8 mouse cellular contexts compared by ENCODE assay signal in the genomic region with DNA sequence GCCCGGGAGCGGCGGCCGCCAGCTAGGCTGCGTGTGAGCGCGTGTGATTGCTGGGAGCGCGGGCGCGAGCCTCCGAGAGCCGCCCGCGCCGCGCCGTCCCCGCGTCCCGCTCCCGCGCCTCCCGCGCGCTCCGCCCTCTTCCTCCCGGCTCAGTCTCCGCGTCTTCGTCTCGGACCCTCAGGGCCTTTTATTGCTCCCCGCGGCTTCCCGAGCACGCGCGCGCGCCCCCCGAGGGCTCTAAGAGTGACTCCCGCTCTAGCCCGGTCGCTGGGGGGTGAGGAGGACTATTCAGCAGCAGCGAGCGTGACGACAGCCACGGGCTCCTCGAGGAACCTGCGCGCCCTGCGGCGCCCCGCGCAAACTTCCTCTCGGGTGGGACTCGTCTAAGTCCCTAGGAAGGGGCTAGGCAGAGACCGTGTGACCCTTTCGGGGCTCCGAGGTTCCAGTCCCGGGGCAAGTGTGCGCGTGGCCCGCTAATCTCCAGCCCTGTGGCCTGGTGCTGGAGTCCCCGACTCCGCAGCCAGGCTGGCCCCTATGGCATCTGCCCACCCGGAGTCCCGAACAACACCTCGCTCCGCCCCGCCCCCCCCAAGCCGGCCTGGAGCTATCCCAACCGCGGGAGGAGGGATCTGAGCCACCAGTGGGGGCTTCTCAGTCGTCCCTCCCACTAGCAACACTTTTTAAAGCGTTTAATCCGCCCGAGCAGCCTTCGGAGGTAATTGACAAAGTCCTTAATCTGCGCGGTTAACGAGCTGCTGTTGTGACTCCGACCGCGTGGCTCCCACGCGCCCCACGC. TPM values are rescaled to one million over a fixed set of nuclear protein-coding genes. Genes with fewer than 3 reads are reported as not detected.
DNase-seq lines count a peak whose midpoint lies in the region; ATAC-seq and TF ChIP-seq lines count a peak whose summit lies in the region.

A gene (minus strand): TSS at position 110 of the 796 bp plus-strand sequence.

- no peak for TF ChIP-seq CTCF in ES-Bruce4 (IDR thresholded peaks at IDR 0.05; ENCODE audit: low read depth, low read length)

- 1% methylated on average over 81 of the region's 88 CpGs for WGBS in kidney, embryonic 15.5 days
- WGBS in embryonic facial prominence, embryonic 10.5 days = under 1% methylated on average over 88 of the region's 88 CpGs
- WGBS in intestine, embryonic 14.5 days = under 1% methylated on average over 88 of the region's 88 CpGs
- under 1% methylated on average over 67 of the region's 88 CpGs for WGBS in midbrain, embryonic 16.5 days

- no peak for TF ChIP-seq POLR2A in ES-Bruce4 (IDR thresholded peaks at IDR 0.05; ENCODE audit: insufficient read depth, low read length)

- no peak for DNase-seq in kidney, adult 18-20 months
- DNase-seq in embryonic facial prominence, embryonic 10.5 days (ENCODE audit: low spot score) = peak; percentile 58
- peak; percentile 76 for DNase-seq in intestine, embryonic 14.5 days (ENCODE audit: low spot score)

- H3K36me3 ChIP-seq in kidney, embryonic 15.5 days = no peaks in the 10 kb centered on the region
- H3K36me3 ChIP-seq in ES-Bruce4 (ENCODE audit: control insufficient read depth, insufficient read depth, low read length, poor library complexity, severe bottlenecking) = no peaks in the 10 kb centered on the region
- H3K36me3 ChIP-seq in embryonic facial prominence, embryonic 10.5 days (replicated peaks) = no peaks in the 10 kb centered on the region
- H3K36me3 ChIP-seq in intestine, embryonic 14.5 days (ENCODE audit: control insufficient read depth, insufficient read depth, low read length) = no peaks in the 10 kb centered on the region
- H3K36me3 ChIP-seq in midbrain, embryonic 16.5 days (ENCODE audit: control insufficient read depth, insufficient read depth, low read length) = no peaks in the 10 kb centered on the region

- H3K9me3 ChIP-seq in kidney, embryonic 15.5 days (replicated peaks) = no peaks in the 10 kb centered on the region
- no peaks in the 10 kb centered on the region for H3K9me3 ChIP-seq in ES-Bruce4 (replicated peaks; ENCODE audit: control insufficient read depth, insufficient read depth, low read length, poor library complexity, severe bottlenecking)
- no peaks in the 10 kb centered on the region for H3K9me3 ChIP-seq in embryonic facial prominence, embryonic 10.5 days
- H3K9me3 ChIP-seq in intestine, embryonic 14.5 days (ENCODE audit: control insufficient read depth, low read length) = no peaks in the 10 kb centered on the region
- no peaks in the 10 kb centered on the region for H3K9me3 ChIP-seq in midbrain, embryonic 16.5 days (replicated peaks; ENCODE audit: control insufficient read depth, low read length, poor library complexity, severe bottlenecking)

- peaks cover 61% of the 10 kb centered on the region for H3K27me3 ChIP-seq in kidney, embryonic 15.5 days
- peaks cover 11% of the 10 kb centered on the region for H3K27me3 ChIP-seq in ES-Bruce4 (ENCODE audit: control insufficient read depth, insufficient read depth, low read length, poor library complexity, severe bottlenecking)
- peaks cover 78% of the 10 kb centered on the region for H3K27me3 ChIP-seq in embryonic facial prominence, embryonic 10.5 days (replicated peaks; ENCODE audit: low read depth, poor library complexity, severe bottlenecking)
- peaks cover 48% of the 10 kb centered on the region for H3K27me3 ChIP-seq in intestine, embryonic 14.5 days (replicated peaks; ENCODE audit: control insufficient read depth, insufficient read depth, low read length)
- peaks cover 15% of the 10 kb centered on the region for H3K27me3 ChIP-seq in midbrain, embryonic 16.5 days (ENCODE audit: control insufficient read depth, insufficient read depth, low read depth, low read length)

- H3K4me3 ChIP-seq in kidney, embryonic 15.5 days (replicated peaks) = peak within 1 kb of the TSS; percentile 55
- peak within 1 kb of the TSS; percentile 74 for H3K4me3 ChIP-seq in ES-Bruce4 (ENCODE audit: low read depth, low read length)
- H3K4me3 ChIP-seq in embryonic facial prominence, embryonic 10.5 days = peak within 1 kb of the TSS; percentile 62
- peak within 1 kb of the TSS; percentile 53 for H3K4me3 ChIP-seq in intestine, embryonic 14.5 days (ENCODE audit: low read depth, low read length)
- peak within 1 kb of the TSS; percentile 61 for H3K4me3 ChIP-seq in midbrain, embryonic 16.5 days (ENCODE audit: low read depth, low read length)

- H3K4me1 ChIP-seq in kidney, embryonic 15.5 days = peaks cover 36% of the 10 kb centered on the region
- H3K4me1 ChIP-seq in ES-Bruce4 (ENCODE audit: control insufficient read depth, insufficient read depth, low read length) = no peaks in the 10 kb centered on the region
- H3K4me1 ChIP-seq in embryonic facial prominence, embryonic 10.5 days = peaks cover 51% of the 10 kb centered on the region
- H3K4me1 ChIP-seq in intestine, embryonic 14.5 days (replicated peaks; ENCODE audit: control insufficient read depth, insufficient read depth, low read length) = peaks cover 13% of the 10 kb centered on the region; the same call in 1 of the 2 replicates
- H3K4me1 ChIP-seq in midbrain, embryonic 16.5 days (ENCODE audit: control insufficient read depth, insufficient read depth, low read length) = peaks cover 16% of the 10 kb centered on the region; the same call in 1 of the 2 replicates

- H3K4me2 ChIP-seq in kidney, embryonic 15.5 days = peak within 1 kb of the TSS; percentile 96
- peak within 1 kb of the TSS; percentile 97 for H3K4me2 ChIP-seq in intestine, embryonic 14.5 days (ENCODE audit: low read length)
- peak within 1 kb of the TSS; percentile 96 for H3K4me2 ChIP-seq in midbrain, embryonic 16.5 days (ENCODE audit: low read length)

- no peak for TF ChIP-seq EP300 in ES-Bruce4 (IDR thresholded peaks at IDR 0.05; ENCODE audit: insufficient read depth, low read depth, low read length)

- H3K27ac ChIP-seq in kidney, embryonic 15.5 days = no peak within 1 kb of the TSS
- no peak within 1 kb of the TSS for H3K27ac ChIP-seq in ES-Bruce4 (ENCODE audit: insufficient read depth, low read length)
- H3K27ac ChIP-seq in embryonic facial prominence, embryonic 10.5 days (replicated peaks) = peak within 1 kb of the TSS; percentile 48
- no peak within 1 kb of the TSS for H3K27ac ChIP-seq in intestine, embryonic 14.5 days (ENCODE audit: low read depth)
- peak within 1 kb of the TSS; percentile 33; the same call in 1 of the 2 replicates for H3K27ac ChIP-seq in midbrain, embryonic 16.5 days (ENCODE audit: low read length)

- peak within 1 kb of the TSS; percentile 55 for H3K9ac ChIP-seq in kidney, embryonic 15.5 days
- H3K9ac ChIP-seq in ES-Bruce4 (ENCODE audit: low read depth, poor library complexity, severe bottlenecking) = peak within 1 kb of the TSS; percentile 65
- H3K9ac ChIP-seq in intestine, embryonic 14.5 days (ENCODE audit: low read length) = peak within 1 kb of the TSS; percentile 5; the same call in 1 of the 2 replicates
- H3K9ac ChIP-seq in midbrain, embryonic 16.5 days (ENCODE audit: low read depth, low read length) = peak within 1 kb of the TSS; percentile 76

- ATAC-seq in kidney, embryonic 15.5 days (replicated peaks; ENCODE audit: low FRiP score) = 0 out of 2 replicates have a peak, but pooled peaks have one; percentile 33
- no peak for ATAC-seq in intestine, embryonic 14.5 days (replicated peaks; ENCODE audit: low FRiP score, low TSS enrichment, low read depth)
- peak; percentile 40 for ATAC-seq in midbrain, embryonic 16.5 days
- no peak for ATAC-seq in megakaryocyte progenitor cell, adult 5-6 weeks (replicated peaks; ENCODE audit: poor library complexity)
- ATAC-seq in megakaryocyte-erythroid progenitor cell, adult 5-6 weeks (replicated peaks; ENCODE audit: low FRiP score, low TSS enrichment, poor library complexity, severe bottlenecking) = no peak

RNA-seq across cellular contexts. Expression of the gene that starts here (rescaled TPM):
- polyA plus RNA-seq in kidney, embryonic 15.5 days (2015; fragmentation: Nextera tagmentation; extraction: Ambion mirVana) = 1.2 and 1.6 TPM in 2 replicates
- polyA plus RNA-seq in ES-Bruce4 (2011; ENCODE audit: insufficient read depth, insufficient read length, low read depth, missing spikeins) = not detected in 2 replicates
- polyA plus RNA-seq in embryonic facial prominence, embryonic 10.5 days (2016; fragmentation: Nextera tagmentation; extraction: Ambion mirVana) = 0.17 and 0.35 TPM in 2 replicates
- polyA plus RNA-seq in intestine, embryonic 14.5 days (2014; fragmentation: Nextera tagmentation; extraction: Ambion mirVana) = 0.43 and 0.46 TPM in 2 replicates
- 16.4 and 20.9 TPM in 2 replicates for polyA plus RNA-seq in midbrain, embryonic 16.5 days (2015; fragmentation: Nextera tagmentation; extraction: Ambion mirVana)
- total RNA-seq in megakaryocyte progenitor cell, adult 5-6 weeks (2015) = not detected in 2 replicates
- total RNA-seq in megakaryocyte progenitor cell, adult 5-6 weeks (2017) = not detected in 2 replicates
- not detected in 2 replicates for total RNA-seq in megakaryocyte-erythroid progenitor cell, adult 5-6 weeks (2014; fragmentation: Nextera tagmentation)
- total RNA-seq in megakaryocyte-erythroid progenitor cell, adult 5-6 weeks (2017) = not detected in 2 replicates

Comparison
In these comparisons a context has a peak if more than half of its experiments do, and no peak if none do; other contexts are left out.
1. Peak in DNase-seq, H3K4me3 ChIP-seq and H3K27ac ChIP-seq in embryonic facial prominence, embryonic 10.5 days; RNA of the gene not detected or under 1 TPM.
2. Peak in DNase-seq, H3K4me3 ChIP-seq, H3K9ac ChIP-seq and H3K4me2 ChIP-seq in intestine, embryonic 14.5 days; RNA of the gene not detected or under 1 TPM.
3. ATAC-seq: peak in kidney, embryonic 15.5 days (single experiment) and midbrain, embryonic 16.5 days (single experiment); none in intestine, embryonic 14.5 days (single experiment), megakaryocyte progenitor cell, adult 5-6 weeks (single experiment) and megakaryocyte-erythroid progenitor cell, adult 5-6 weeks (single experiment).
4. H3K9ac ChIP-seq: peak in every context shown above with its lines; median percentile 76 in midbrain, embryonic 16.5 days; 65 in ES-Bruce4; 55 in kidney, embryonic 15.5 days; 5 in intestine, embryonic 14.5 days.
5. Peak in every context shown above with its lines, with median percentiles within 50 percentile points of each other: H3K4me2 ChIP-seq and H3K4me3 ChIP-seq.